Mouse (Mus musculus): ENCODE measurements around the gene Tbxas1.

The Tbxas1 gene

DNA sequence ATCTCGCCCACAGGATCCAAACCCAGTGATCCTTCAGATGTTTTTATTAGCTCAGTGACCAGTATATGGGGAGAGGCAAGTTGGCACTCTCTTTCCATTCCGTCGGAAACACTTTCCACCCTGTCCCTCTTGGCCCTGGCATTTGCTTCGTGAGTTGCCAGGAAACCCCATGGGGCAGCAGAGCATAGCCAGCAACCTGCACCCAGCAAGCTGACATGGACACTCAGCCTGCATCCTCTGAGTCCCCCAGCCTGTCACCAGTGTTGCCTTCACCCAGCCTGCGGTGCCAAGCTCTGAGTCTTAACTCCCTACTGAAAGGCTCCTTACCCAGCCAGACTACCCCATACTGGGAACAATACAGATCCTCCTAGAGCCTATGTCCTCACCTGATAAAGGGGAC is 173.9 kb downstream of the Tbxas1 start:
- DNase-seq (ENCODE audit: low read depth, low spot score): no peak

DNA sequence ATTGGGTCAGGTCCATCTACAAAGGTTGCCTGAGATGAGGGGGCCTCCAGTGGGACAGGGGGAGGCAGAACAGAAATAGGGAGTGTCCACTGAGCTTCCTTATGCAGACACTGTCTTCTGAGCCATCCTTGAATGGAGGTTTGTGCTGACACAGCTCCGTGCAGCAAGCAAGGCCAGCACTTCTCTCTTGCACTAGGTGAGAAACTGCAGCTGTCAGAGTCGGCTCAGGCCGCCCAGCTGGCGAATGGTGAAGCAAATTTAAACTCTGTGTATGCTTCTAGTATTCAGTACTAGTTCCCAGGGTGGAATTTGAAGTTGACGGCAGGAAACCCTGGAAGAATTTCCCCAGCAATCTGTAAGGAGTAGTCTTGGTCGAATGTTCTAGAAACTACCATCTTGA is 175.6 kb downstream of the Tbxas1 start:
- DNase-seq (ENCODE audit: low read depth, low spot score): no peak

DNA sequence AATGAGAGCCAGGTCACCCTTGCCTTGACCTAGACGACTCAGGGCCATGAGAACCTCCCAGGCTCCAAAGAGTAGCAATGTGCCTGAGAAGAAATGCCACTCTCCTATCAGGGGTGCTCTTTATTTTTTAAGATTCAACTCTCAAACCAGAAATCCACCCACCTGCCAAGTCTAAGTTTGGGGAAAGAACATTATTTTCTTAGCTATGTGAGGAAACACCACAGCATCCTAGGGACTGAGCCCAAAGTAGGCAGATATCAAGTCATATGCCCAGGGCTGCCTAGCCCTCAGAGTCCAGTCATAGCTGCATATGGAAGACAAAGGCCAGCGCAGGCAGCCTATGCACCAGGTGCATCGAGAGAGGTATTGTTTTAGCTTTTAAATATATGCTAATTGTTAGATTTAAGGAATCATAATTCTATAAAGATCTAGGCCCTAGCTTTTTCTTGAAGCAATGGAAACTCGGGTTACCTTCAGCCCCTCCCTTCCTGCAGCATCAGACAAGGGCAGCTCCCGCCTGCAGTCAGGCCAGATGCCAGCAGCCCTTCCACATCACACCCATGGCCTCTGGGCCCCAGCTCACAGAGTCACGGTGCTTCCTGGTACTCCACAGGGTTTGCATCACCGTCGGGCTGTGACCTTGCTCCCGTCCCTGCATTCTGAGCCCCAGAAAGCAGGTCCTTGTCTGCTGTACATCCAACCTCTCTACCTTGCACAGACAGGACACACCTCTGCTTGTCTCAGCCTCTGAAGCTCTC is 176.8 kb downstream of the Tbxas1 start:
- DNase-seq (ENCODE audit: low read depth, low spot score): peak; percentile 21

DNA sequence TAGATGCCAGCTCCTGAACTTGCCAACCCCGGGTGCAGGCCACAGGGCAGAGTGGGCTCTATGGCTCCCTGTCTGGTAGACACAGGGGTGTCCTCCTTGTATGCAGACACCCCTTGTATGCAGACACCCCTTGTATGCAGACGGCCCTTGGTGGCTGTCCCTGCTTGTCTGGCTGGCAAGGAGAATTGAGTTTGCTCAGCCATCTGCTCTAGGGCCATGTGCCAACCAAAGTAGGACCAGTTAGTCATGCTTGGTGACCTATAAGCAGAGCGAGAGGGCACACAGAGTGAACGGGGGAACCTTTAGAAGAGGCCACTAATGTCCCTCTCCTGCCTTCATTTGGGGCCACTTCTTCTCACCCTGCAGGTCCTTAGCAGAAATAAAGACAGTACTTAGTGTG is 177.4 kb downstream of the Tbxas1 start:
- DNase-seq (ENCODE audit: low read depth, low spot score): no peak

DNA sequence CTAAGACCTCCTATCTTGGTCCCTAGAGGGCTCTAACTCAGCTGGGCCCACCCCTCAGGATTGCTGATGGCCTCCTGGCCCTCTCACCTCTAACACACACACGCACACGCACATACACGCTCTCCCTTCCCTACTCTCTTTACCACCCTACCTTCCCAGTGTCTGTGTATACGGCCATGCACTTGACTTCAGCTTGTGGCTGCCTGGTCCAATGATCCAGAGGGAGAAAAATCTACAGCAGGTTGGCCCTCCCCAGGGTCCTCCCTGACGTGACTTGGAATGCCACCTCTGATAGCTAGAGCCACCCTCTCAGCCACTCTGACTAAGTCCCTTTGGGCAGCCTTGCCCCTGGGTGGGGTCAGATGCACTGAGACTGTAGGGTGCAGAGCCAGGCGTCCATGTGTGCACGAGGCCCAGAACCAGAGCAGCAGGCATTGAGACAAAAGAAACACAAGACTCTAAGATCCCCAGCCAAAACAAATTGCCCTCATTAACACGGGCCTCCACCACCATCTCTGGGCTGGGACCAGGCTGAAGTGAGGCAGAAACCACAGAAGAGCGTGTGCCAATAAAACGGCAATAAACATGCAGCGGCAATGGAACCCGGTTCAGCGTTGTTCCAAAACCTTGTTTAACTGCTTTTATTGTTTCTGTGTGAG is 179.1 kb downstream of the Tbxas1 start:
- DNase-seq (ENCODE audit: low read depth, low spot score): no peak

DNA sequence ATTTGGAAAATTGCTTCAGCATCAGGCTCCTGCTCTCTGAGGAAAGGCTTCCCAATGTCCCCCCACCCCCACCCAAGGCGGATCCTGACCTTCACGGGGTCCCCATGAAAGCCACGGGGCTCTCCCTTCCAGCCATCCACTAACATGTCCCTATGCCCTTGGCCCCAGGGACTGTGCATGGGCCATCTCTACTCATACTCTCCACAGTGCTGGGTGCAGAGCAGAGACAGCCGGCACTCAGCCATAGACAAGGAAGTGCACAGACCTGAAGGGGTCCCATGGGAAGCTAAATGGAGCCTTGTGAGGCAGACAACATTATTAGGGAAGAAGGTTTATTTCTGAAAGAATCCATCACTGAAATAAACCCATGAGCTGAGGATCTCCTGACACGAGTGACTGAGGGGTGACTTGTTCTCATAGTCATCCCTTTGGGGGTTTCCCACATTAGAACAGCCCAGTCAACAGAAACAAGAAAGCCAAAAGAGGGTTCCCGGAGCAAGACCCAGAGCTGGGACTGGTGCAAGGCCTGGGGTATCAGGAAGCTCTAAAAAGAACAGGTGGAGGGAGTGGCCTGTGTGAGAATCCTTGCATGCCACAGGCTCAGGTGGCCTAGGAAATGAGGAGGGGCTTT is 179.8 kb downstream of the Tbxas1 start:
- no peak for DNase-seq (ENCODE audit: low read depth, low spot score)

DNA sequence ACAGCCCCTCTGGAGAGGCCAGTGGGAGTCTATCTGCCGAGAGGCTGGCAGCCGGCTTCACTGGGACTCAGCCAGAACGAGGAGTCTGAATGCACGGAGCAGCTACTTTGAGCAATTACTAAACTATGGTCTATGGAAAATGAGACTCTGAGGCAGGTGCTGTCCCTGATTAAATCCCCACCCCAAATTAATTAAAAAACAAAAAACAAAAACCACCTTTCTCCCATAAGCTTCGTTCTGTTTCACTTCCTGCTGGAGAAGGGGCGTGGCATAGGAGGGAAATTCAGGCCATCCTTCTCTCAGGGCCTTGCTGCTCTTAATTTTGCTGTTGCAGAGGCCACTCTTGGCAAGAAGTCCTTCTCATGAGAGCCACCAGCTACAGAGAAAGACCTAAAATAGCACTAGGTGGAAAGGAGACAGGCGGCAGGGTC is 180.6 kb downstream of the Tbxas1 start:
- no peak for DNase-seq (ENCODE audit: low read depth, low spot score)

DNA sequence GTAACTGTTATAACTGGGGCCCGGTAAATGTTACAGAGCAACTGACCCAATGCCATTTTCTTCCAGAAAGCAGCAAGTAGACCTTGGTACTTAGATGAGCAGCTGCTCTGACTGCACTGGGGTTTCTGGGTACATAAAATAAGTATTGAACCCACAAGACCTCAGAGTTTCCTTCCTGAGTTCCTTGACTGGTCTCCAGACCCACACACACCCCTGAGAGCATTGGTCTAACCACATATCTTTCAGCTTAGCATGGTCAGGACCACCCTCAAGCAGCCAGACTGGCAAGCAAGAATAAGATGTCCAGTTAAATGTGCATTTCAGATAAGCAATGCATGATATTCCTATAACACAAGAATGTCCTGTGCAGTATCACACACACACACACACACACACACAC is 182.0 kb downstream of the Tbxas1 start:
- no peak for DNase-seq (ENCODE audit: low read depth, low spot score)

DNA sequence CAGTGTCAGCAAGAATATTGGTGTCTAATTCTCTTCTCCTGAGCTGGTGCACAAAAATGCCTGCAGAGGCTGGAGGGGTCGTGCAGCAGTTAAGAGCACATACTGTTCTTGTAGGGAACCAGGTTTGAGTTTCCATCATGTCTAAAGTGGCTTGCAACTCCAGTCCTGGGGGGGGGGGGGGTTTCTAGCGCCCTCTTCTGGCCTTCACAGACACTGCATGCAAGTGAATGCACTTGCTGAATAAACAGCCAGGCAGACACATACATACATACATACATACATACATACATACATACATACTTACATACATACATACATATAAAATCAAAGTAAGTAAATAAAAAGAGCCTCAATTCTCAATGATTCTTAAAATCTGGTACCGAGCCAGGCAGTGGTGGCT is 183.2 kb downstream of the Tbxas1 start:
- no peak for DNase-seq (ENCODE audit: low read depth, low spot score)

DNA sequence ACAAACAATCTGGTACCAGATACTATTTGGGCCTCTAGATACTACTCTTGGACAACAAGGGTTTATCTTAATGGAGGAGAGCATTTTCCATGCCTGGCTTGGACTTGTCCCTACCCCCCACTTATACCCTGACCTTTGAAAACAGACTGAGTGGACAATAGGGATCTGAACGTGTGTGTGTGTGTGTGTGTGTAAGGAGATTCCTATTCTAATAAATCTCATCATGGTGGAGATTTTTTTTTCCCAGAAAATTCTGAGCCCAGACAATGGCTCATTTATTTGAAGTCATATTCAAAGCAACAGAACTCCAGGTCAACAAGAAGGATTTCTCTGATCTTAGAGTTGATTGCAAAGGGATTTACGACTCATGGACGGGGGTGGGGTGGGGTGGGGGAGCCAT is 183.7 kb downstream of the Tbxas1 start:
- DNase-seq (ENCODE audit: low read depth, low spot score): no peak

DNA sequence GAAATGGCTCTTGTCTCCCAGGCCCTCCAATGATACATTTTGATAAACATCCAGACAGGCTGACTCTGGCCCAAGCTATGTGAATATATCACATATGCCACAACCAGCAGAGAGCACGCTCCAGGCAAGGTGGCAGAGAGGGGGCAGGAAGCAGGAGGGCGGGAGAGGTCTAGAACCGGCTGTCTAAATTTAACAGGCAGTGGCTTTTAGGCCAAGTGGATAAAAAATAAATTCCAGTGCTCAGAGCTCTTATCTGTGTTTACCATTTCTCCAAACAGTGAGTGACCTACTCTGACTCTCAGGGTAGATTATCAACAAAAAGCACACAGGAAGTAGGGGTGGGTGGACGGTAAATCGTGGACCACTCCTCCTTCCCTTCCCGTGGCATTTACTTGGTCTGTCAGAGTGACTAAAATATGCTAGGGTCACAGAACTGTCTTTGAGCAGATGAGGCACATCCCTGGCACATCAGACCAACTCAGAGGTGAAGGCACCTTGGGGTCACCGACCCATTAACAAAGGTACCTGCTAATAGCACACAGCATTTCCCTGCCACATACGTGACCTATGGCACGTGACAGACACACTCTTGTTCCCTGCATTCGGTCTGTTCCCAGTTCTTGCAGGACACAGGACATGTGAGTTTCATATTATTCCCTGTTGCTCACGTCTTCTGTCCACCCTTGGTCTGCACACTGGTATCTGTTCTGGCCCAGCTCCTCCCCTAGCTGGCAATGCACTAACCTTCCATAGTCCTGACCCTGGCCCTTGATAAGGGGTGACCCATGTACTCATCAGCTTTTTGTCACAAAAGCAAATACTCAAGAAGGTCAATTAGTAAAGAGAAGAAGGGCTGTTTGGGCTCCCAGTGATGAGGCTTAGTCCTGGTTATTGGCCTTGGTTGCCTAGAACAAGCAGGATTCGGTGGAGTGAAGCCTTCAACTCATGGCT is 184.6 kb downstream of the Tbxas1 start:
- no peak for DNase-seq (ENCODE audit: low read depth, low spot score)

DNA sequence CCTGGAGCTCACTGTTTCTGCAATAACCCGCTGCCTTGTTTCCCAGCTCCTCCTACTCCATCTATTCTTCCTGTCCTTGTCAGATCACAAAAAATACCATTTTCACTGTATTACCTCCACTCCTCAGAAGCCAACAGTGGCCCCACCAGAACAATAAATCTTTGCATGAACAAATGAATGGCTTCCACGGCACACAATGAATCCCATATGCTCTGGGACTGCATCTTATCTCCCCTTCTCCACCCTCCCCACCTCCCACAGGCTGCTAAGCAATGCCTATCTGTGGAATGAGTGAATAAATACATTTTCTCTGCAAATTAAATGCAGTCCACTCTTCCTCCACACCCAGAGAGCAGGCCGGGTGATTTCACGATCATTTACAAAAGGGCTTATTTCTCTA is 186.0 kb downstream of the Tbxas1 start:
- no peak for DNase-seq (ENCODE audit: low read depth, low spot score)

DNA sequence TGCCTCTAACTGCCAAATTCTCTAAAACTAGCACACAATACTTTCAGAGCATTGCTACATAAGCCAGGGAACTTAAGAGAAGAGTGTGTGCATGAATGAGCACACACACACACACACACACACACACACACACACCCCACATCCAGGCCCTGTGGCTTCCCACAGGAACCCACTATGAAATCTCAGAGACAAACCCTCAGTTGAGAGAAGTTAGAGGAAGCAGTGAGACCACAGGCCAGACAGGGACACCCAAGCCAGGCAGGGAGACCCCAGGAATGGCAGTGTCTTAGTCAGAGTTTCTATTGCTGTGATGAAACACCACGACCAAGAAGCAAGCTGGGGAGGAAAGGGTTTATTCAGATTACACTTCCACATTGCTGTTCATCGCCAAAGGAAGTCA is 188.3 kb downstream of the Tbxas1 start:
- DNase-seq (ENCODE audit: low read depth, low spot score): no peak

DNA sequence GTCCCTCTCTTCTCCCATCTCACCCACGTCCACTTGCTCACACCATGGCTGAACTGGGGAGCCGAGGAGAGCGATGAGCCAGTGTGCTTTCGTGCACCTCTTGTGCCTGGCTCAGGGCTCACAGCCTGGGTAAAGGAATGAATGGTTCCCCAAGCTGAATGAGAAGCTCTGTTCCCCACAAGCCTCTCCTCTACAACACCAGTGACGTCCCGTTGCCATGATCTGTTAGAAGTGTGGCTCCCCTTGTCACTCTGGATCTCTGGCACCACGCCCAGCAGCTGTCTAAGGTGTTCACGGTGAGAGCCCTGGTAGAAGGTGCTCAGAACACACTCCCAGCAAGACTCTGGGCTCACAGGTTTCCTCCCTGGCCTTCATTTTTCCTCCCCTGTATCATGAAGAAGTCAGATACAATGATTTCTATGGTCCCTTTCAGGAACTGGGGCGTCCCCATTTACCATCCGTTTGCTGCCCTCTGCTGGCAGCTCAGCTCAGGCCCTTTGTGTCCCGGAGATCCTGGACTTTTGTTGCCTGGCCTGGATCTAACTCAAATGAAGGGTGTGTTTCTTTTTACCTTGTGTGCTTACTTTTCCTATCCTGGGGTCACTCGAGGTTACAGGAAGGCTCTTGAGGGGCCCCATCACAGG is 191.9 kb downstream of the Tbxas1 start:
- DNase-seq (ENCODE audit: low read depth, low spot score): peak; percentile 50

DNA sequence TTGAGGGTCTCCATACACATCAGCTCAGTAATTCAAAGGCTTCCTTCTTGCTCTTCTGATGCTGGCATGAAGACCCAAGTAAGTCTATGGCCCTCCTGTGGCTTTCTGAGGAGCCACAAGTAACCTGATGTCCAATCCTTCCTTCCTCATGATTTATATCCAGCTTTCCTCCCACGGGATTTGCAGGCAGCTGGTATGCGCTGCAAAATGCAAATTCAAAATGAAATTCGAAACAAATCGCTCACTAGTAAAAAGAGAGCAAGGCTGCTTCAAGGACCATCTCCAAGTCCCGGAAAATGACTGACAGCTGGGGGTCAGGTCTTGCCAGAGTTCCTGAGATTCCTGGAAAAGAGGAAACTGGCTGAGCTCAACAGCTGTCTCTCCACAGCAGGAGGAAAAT is 197.5 kb downstream of the Tbxas1 start:
- peak; percentile 49 for DNase-seq (ENCODE audit: low read depth, low spot score)

DNA sequence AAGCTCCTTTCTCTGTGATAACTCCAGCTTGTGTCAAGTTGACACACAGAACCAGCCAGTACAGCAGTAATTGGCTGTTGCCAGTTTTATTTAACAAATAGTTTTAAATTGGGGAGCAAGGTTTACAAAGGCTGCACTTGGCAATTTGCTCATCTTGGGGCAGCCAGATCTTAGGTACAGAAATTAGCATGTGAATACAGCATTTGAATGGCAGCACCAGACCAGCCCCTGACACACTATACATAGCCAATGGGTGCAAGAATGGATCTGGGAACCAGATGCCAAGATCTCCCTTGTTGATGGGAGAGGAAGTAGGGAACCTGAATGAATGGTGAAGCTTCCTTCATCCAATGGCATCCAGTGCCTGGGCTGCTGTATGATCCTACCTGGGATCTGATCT is 199.0 kb downstream of the Tbxas1 start:
- no peak for DNase-seq (ENCODE audit: low read depth, low spot score)

DNA sequence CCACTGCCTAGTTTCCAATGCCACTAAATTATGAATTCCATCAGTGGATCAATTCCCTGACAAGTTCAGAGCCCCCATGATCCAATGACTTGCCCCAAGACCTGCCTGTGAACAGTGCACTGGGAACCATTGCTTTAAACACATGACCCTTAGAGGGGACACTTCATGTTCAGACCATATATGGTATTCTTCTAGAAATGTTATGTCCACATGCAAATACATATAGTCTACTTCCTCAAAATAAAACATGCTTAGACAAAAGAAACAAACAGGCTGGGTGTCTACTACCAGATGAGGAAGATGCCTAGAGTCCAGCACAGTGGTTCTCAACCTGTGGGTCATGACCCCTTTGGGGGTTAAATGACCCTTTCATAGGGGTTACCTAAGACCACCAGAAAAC is 201.3 kb downstream of the Tbxas1 start:
- no peak for DNase-seq (ENCODE audit: low read depth, low spot score)

DNA sequence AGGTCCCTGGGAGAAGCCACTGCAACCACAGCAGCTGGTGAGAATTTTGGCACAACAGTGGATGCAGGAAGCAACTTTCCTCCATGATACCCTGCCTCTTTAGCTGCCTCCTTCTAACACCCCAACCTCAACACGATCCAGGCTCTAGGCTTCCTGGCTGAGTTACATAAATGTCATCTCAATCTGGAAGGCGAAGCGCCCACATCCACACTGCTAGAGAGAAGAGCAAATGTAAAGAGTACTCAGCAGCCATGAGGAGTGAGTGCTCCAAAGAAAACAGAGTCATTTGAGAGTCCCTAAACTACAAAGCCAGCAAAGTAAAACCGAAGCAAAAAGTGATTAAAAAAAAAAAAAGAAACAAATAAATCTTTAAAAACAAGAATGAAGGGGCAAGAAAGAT is 229.4 kb downstream of the Tbxas1 start:
- DNase-seq (ENCODE audit: low read depth, low spot score): no peak

DNA sequence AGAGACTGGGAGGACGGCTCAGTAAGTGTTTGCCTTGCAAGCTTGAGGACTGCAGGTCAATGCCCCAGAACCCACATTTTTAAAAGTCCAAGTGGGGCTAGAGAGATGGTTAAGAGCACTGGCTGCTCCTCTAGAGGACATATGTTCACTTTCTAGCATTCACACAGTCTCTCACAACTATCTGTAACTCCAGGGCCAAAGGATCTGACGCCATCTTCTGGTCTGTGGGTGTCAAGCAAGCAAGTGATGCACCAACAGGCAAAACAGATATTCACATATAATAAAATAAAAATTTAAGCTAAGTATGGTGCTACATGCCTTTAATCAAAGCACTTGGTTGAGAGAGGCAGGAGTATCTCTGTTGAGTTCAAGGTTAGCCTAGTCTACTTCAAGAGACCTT is 231.6 kb downstream of the Tbxas1 start:
- no peak for DNase-seq (ENCODE audit: low read depth, low spot score)

DNA sequence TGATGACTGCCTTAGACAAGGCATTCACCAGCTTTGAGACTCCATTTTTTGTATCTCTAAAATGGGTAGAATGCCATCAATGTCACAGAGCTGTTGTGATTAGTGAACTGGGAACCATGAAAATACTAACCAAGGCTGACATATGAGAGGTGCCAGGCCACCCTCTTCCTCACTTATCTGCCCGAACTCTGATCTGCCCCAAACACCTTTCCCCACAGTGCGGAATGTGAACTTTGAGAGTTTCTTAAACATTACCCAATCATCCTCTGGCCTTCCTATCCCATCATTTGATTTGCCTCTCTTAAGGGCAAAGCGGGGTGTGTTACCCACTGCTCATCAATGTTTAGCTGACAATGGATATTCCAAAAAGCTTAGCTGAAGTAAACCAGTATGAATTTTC is 237.5 kb downstream of the Tbxas1 start:
- DNase-seq (ENCODE audit: low read depth, low spot score): no peak

DNA sequence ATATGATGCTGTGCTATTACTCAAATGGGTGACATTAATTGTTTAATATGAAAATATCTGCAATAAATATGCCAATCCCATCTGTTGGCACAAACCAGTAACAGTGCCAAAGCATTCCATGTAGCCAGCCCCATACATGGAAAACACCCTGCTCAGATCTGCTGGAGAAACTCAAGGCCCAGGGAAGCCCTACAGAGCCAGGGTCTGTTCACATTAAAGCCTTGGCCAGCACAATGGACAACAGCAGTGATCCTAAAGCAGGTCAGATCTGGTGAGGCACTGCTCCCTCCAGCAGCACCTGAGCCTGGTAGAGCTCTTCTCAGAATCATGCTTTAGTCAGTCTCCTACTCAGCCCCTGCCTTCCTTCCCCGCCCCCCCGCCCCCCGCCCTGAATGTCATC is 237.9 kb downstream of the Tbxas1 start:
- DNase-seq (ENCODE audit: low read depth, low spot score): no peak

Measured in telencephalon, adult 2 months (tissue).